Mouse (Mus musculus) MEL (cell line): Measurements from ENCODE around the gene Kpna2. TPM values are rescaled to one million over a fixed set of nuclear protein-coding genes. Genes with fewer than 3 reads are reported as not detected.

ENCODE experiments used
- DNase-seq: peaks from one replicate; pipeline ENCODE4 v3.0.0; 2011; ENCODE audit warnings: low read depth, low spot score
- H3K27ac ChIP-seq: 2 replicates; pipeline ENCODE4 v1.5.1; 2012; ENCODE audit warnings: low read depth, mild to moderate bottlenecking, control low read depth, low read length, moderate library complexity; ENCODE audit not compliant: control insufficient read depth
- H3K27me3 ChIP-seq, 2 experiments: fragments of 150-350 bp in 1 of 2; sonication (generic) in 1 of 2; 2 replicates each; pipeline ENCODE4 v1.6.1; 2012; ENCODE audit warnings: low read length in 2 of 2, mild to moderate bottlenecking in 2 of 2, improper control_type of control experiment in 1 of 2, moderate library complexity in 1 of 2; ENCODE audit not compliant: insufficient read depth in 2 of 2, control insufficient read depth in 1 of 2
- H3K36me3 ChIP-seq, 2 experiments: 2 replicates each; pipeline ENCODE4 v1.6.1; 2012 to 2014; ENCODE audit warnings: low read length in 2 of 2, improper control_type of control experiment in 1 of 2, inconsistent platforms in 1 of 2, mild to moderate bottlenecking in 1 of 2; ENCODE audit not compliant: insufficient read depth in 2 of 2, control insufficient read depth in 1 of 2
- H3K4me1 ChIP-seq, 2 experiments: fragments of 150-350 bp in 1 of 2; sonication (generic) in 1 of 2; 2 replicates each; pipeline ENCODE4 v1.6.1; 2012; ENCODE audit warnings: low read length in 2 of 2, improper control_type of control experiment in 1 of 2, mild to moderate bottlenecking in 1 of 2; ENCODE audit not compliant: insufficient read depth in 2 of 2, control insufficient read depth in 1 of 2
- H3K4me3 ChIP-seq, 2 experiments: fragments of 150-350 bp in 1 of 2; sonication (generic) in 1 of 2; 2 replicates each; pipeline ENCODE4 v1.5.1; 2012; ENCODE audit warnings: low read depth in 2 of 2, low read length in 2 of 2, mild to moderate bottlenecking in 2 of 2, moderate library complexity in 2 of 2, control low read depth in 1 of 2, improper control_type of control experiment in 1 of 2; ENCODE audit not compliant: control insufficient read depth in 1 of 2, insufficient read depth in 1 of 2
- H3K79me2 ChIP-seq: 2 replicates; pipeline ENCODE4 v1.6.1; 2012; ENCODE audit warnings: mild to moderate bottlenecking, low read length, moderate library complexity; ENCODE audit not compliant: control insufficient read depth, poor library complexity, insufficient read depth
- H3K9ac ChIP-seq: 2 replicates; pipeline ENCODE4 v1.6.1; 2012; ENCODE audit warnings: low read depth, mild to moderate bottlenecking, control low read depth, low read length, moderate library complexity; ENCODE audit not compliant: control insufficient read depth, poor library complexity, severe bottlenecking
- H3K9me3 ChIP-seq: fragments of 150-350 bp; sonication (generic); replicated peaks from 2 replicates; pipeline ENCODE4 v1.6.1; 2012; ENCODE audit warnings: mild to moderate bottlenecking, low read length, improper control_type of control experiment, moderate library complexity; ENCODE audit not compliant: insufficient read depth
- BHLHE40 ChIP-seq: IDR thresholded peaks from 2 replicates; pipeline ENCODE4 v1.6.1; 2012; ENCODE audit warnings: low read depth, mild to moderate bottlenecking, inconsistent platforms, low read length, improper control_type of control experiment, borderline replicate concordance
- CTCF ChIP-seq, 3 experiments: IDR thresholded peaks in 2 of 3; conservative IDR thresholded peaks in 1 of 3; 2 replicates each; pipeline ENCODE4 v1.5.1; 2011 to 2012; ENCODE audit warnings: low read length in 3 of 3, low read depth in 2 of 3, mild to moderate bottlenecking in 2 of 3, improper control_type of control experiment in 1 of 3, inconsistent platforms in 1 of 3, mixed read lengths in 1 of 3, moderate library complexity in 1 of 3; ENCODE audit not compliant: control insufficient read depth in 1 of 3, insufficient read depth in 1 of 3, poor library complexity in 1 of 3, severe bottlenecking in 1 of 3
- E2F4 ChIP-seq: IDR thresholded peaks from 2 replicates; pipeline ENCODE4 v1.6.1; 2011; ENCODE audit warnings: low read depth, low read length, improper control_type of control experiment, borderline replicate concordance
- ELF1 ChIP-seq: IDR thresholded peaks from 2 replicates; pipeline ENCODE4 v1.6.1; 2014; ENCODE audit warnings: low read depth, mild to moderate bottlenecking, inconsistent platforms, low read length, improper control_type of control experiment, moderate library complexity
- EP300 ChIP-seq, 2 experiments: IDR thresholded peaks; 2 replicates each; pipeline ENCODE4 v1.6.1; 2011; ENCODE audit warnings: improper control_type of control experiment in 2 of 2, low read length in 2 of 2, low read depth in 1 of 2, mild to moderate bottlenecking in 1 of 2
- ETS1 ChIP-seq: IDR thresholded peaks from 2 replicates; pipeline ENCODE4 v1.6.1; 2012; ENCODE audit warnings: low read depth, mild to moderate bottlenecking, inconsistent platforms, low read length, improper control_type of control experiment, moderate library complexity
- GABPA ChIP-seq: IDR thresholded peaks from 2 replicates; pipeline ENCODE4 v1.6.1; 2012; ENCODE audit warnings: low read depth, mild to moderate bottlenecking, inconsistent platforms, low read length, improper control_type of control experiment, moderate library complexity
- HCFC1 ChIP-seq: IDR thresholded peaks from 2 replicates; pipeline ENCODE4 v1.6.1; 2012; ENCODE audit warnings: low read depth, mild to moderate bottlenecking, inconsistent platforms, low read length, improper control_type of control experiment, moderate library complexity
- KAT2A ChIP-seq: conservative IDR thresholded peaks from 2 replicates; pipeline ENCODE4 v1.6.1; 2012; ENCODE audit warnings: low read depth, low read length, improper control_type of control experiment, inconsistent platforms
- MAFK ChIP-seq: IDR thresholded peaks from 2 replicates; pipeline ENCODE4 v1.6.1; 2011; ENCODE audit warnings: low read depth, mild to moderate bottlenecking, low read length, improper control_type of control experiment, borderline replicate concordance
- MAX ChIP-seq: IDR thresholded peaks from 2 replicates; pipeline ENCODE4 v1.6.1; 2011; ENCODE audit warnings: low read length, improper control_type of control experiment
- MAZ ChIP-seq: IDR thresholded peaks from 2 replicates; pipeline ENCODE4 v1.6.1; 2012; ENCODE audit warnings: low read depth, mild to moderate bottlenecking, inconsistent platforms, low read length, improper control_type of control experiment
- MEF2A ChIP-seq: IDR thresholded peaks from 2 replicates; pipeline ENCODE4 v1.6.1; 2014; ENCODE audit warnings: low read depth, mild to moderate bottlenecking, inconsistent platforms, low read length, improper control_type of control experiment; ENCODE audit not compliant: poor library complexity, insufficient replicate concordance, severe bottlenecking; ENCODE audit errors: extremely low read depth
- MXI1 ChIP-seq: IDR thresholded peaks from 2 replicates; pipeline ENCODE4 v1.6.1; 2011; ENCODE audit warnings: mild to moderate bottlenecking, low read depth, low read length, improper control_type of control experiment
- MYB ChIP-seq: IDR thresholded peaks from 2 replicates; pipeline ENCODE4 v1.6.1; 2011; ENCODE audit warnings: mild to moderate bottlenecking, low read depth, low read length, improper control_type of control experiment
- MYC ChIP-seq: IDR thresholded peaks from 2 replicates; pipeline ENCODE4 v1.6.1; 2011; ENCODE audit warnings: low read depth, mild to moderate bottlenecking, low read length, improper control_type of control experiment, moderate library complexity
- NELFE ChIP-seq: IDR thresholded peaks from 2 replicates; pipeline ENCODE4 v1.6.1; 2011; ENCODE audit warnings: low read depth, low read length, improper control_type of control experiment
- POLR2A ChIP-seq, 2 experiments: IDR thresholded peaks; 2 replicates each; pipeline ENCODE4 v1.6.1; 2011 to 2012; ENCODE audit warnings: low read length in 2 of 2, mild to moderate bottlenecking in 2 of 2, control low read depth in 1 of 2, improper control_type of control experiment in 1 of 2, low read depth in 1 of 2, moderate library complexity in 1 of 2; ENCODE audit not compliant: control insufficient read depth in 1 of 2, insufficient read depth in 1 of 2, poor library complexity in 1 of 2
- POLR2AphosphoS2 ChIP-seq: IDR thresholded peaks from 2 replicates; pipeline ENCODE4 v1.6.1; 2011; ENCODE audit warnings: low read length, improper control_type of control experiment
- RAD21 ChIP-seq: IDR thresholded peaks from 2 replicates; pipeline ENCODE4 v1.6.1; 2011; ENCODE audit warnings: mild to moderate bottlenecking, low read depth, low read length, improper control_type of control experiment
- RCOR1 ChIP-seq: IDR thresholded peaks from 2 replicates; pipeline ENCODE4 v1.6.1; 2012; ENCODE audit warnings: low read depth, mild to moderate bottlenecking, inconsistent platforms, low read length, improper control_type of control experiment
- SIN3A ChIP-seq: IDR thresholded peaks from 2 replicates; pipeline ENCODE4 v1.6.1; 2012; ENCODE audit warnings: low read length, improper control_type of control experiment, inconsistent platforms
- SMC3 ChIP-seq: IDR thresholded peaks from 2 replicates; pipeline ENCODE4 v1.6.1; 2011; ENCODE audit warnings: low read depth, low read length, improper control_type of control experiment
- TAL1 ChIP-seq: IDR thresholded peaks from 2 replicates; pipeline ENCODE4 v1.6.1; 2012; ENCODE audit warnings: mild to moderate bottlenecking, inconsistent platforms, low read length, moderate library complexity, mixed read lengths
- TBP ChIP-seq: IDR thresholded peaks from 2 replicates; pipeline ENCODE4 v1.8.0; 2011; ENCODE audit warnings: low read depth, low read length, improper control_type of control experiment
- UBTF ChIP-seq: IDR thresholded peaks from 2 replicates; pipeline ENCODE4 v1.6.1; 2012; ENCODE audit warnings: low read depth, mild to moderate bottlenecking, inconsistent platforms, low read length, improper control_type of control experiment, moderate library complexity, borderline replicate concordance; ENCODE audit not compliant: insufficient read depth
- USF1 ChIP-seq: IDR thresholded peaks from 2 replicates; pipeline ENCODE4 v1.6.1; 2014; ENCODE audit warnings: low read depth, mild to moderate bottlenecking, inconsistent platforms, low read length, improper control_type of control experiment, moderate library complexity
- USF2 ChIP-seq, 2 experiments: IDR thresholded peaks; 2 replicates each; pipeline ENCODE4 v1.6.1; 2011 to 2012; ENCODE audit warnings: improper control_type of control experiment in 2 of 2, low read length in 2 of 2, borderline replicate concordance in 1 of 2, inconsistent platforms in 1 of 2, low read depth in 1 of 2, mild to moderate bottlenecking in 1 of 2; ENCODE audit not compliant: insufficient read depth in 1 of 2
- ZC3H11A ChIP-seq: IDR thresholded peaks from 2 replicates; pipeline ENCODE4 v1.6.1; 2012; ENCODE audit warnings: low read depth, mild to moderate bottlenecking, inconsistent platforms, low read length, improper control_type of control experiment
- polyA plus RNA-seq, 2 experiments: library from polyadenylated mRNA; stranded (reverse) in 1 of 2; unstranded in 1 of 2; fragments of >175 nt in 1 of 2; fragments of >200 nt in 1 of 2; gene quantifications; 2 replicates each; pipeline versions ENCODE4 v1.2.1 to v1.2.4; 2012; ENCODE audit warnings: low replicate concordance in 2 of 2, low read depth in 1 of 2; ENCODE audit not compliant: insufficient read length in 2 of 2, insufficient read depth in 1 of 2, missing spikeins in 1 of 2
- total RNA-seq: library from RNA; depleted of rRNA; stranded (reverse); fragments of 300-350 nt; gene quantifications from 2 replicates; pipeline ENCODE4 v1.2.3, GENCODE M21; 2012

The Kpna2 gene
- total and polyA plus RNA-seq, 3 experiments: 13.2 to 216 TPM; not detected in 1

DNA sequence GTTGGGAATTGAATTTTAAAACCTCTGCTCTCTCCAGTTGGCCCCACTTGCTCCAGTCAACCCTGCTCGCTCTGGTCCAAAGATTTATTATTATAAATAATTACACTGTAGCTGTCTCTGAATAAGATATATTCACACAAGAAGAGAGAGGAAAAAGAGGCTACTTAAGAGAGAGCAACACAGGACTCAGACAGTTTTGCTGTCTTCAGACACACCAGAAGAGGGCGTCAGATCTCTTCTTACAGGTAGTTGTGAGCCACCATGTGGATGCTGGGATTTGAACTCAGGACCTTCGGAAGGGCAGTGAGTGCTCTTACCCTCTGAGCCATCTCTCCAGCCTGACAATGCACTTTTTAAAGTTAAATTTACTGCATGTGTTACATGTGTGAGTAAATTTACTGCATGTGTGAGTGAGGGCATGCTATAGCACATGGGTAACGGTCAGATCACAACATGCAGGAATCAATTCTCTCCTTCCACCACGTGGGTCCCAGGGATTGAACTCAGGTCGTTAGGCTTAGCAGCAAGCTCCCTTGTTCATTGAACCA is 18.1 kb upstream of the Kpna2 start:
- Histone ChIP-seq H3K36me3 (peaks cover 0 to 7% of the 10 kb centered on the region in 2 experiments; a peak in 2 of 4 replicates), H3K27ac (no peak overlapping the region)
- TF ChIP-seq GABPA: no peak
- peak; percentile 7 for TF ChIP-seq RAD21
- no peak for TF ChIP-seq E2F4
- TF ChIP-seq SIN3A: no peak
- TF ChIP-seq MXI1: no peak
- TF ChIP-seq MAZ: no peak
- no peak for TF ChIP-seq POLR2A (IDR thresholded peaks at IDR 0.05; ENCODE audit: control insufficient read depth in 1 of 2, insufficient read depth in 1 of 2, low read depth in 1 of 2, low read length in 2 of 2, poor library complexity in 1 of 2)
- TF ChIP-seq UBTF: no peak
- no peak for TF ChIP-seq ELF1
- no peak for TF ChIP-seq HCFC1
- TF ChIP-seq ETS1: no peak
- no peak for TF ChIP-seq SMC3
- peak; percentile 44; the same call in 1 of the 2 replicates for TF ChIP-seq MAX
- TF ChIP-seq ZC3H11A: no peak
- TF ChIP-seq RCOR1: no peak
- TF ChIP-seq POLR2AphosphoS2: no peak
- no peak for TF ChIP-seq MEF2A
- peak in 2 of 3 experiments; percentile 10 to 44; a peak in 3 of 6 replicates for TF ChIP-seq CTCF (IDR thresholded peaks at IDR 0.05 in 2 of 3, conservative IDR thresholded peaks at IDR 0.05 in 1 of 3; ENCODE audit: control insufficient read depth in 1 of 3, insufficient read depth in 1 of 3, low read depth in 2 of 3, low read length in 3 of 3, poor library complexity in 1 of 3, severe bottlenecking in 1 of 3)
- TF ChIP-seq BHLHE40: no peak
- TF ChIP-seq MYC: no peak
- TF ChIP-seq USF2 (IDR thresholded peaks at IDR 0.05; ENCODE audit: borderline replicate concordance in 1 of 2, insufficient read depth in 1 of 2, low read depth in 1 of 2, low read length in 2 of 2): no peak
- no peak for TF ChIP-seq EP300 (IDR thresholded peaks at IDR 0.05; ENCODE audit: low read depth in 1 of 2, low read length in 2 of 2)
- no peak for TF ChIP-seq USF1
- no peak for TF ChIP-seq MAFK
- peak; percentile 77 for TF ChIP-seq TBP
- no peak for TF ChIP-seq MYB
- TF ChIP-seq KAT2A: no peak
- TF ChIP-seq TAL1: no peak
- no peak for TF ChIP-seq NELFE

More for the DNA sequence above, 18.1 kb upstream of the Kpna2 start:
- Histone ChIP-seq H3K9ac (no peak overlapping the region), H3K9me3 (no peaks in the 10 kb centered on the region), H3K4me1 (no peaks in the 10 kb centered on the region; a peak in 1 of 4 replicates), H3K79me2 (peaks cover under 1% of the 10 kb centered on the region; the same call in 1 of the 2 replicates), H3K4me3 (no peak overlapping the region), H3K27me3 (no peaks in the 10 kb centered on the region)
- no peak for DNase-seq
